Comparison of ENCODE assay signal across 8 mouse cellular contexts in the genomic region with DNA sequence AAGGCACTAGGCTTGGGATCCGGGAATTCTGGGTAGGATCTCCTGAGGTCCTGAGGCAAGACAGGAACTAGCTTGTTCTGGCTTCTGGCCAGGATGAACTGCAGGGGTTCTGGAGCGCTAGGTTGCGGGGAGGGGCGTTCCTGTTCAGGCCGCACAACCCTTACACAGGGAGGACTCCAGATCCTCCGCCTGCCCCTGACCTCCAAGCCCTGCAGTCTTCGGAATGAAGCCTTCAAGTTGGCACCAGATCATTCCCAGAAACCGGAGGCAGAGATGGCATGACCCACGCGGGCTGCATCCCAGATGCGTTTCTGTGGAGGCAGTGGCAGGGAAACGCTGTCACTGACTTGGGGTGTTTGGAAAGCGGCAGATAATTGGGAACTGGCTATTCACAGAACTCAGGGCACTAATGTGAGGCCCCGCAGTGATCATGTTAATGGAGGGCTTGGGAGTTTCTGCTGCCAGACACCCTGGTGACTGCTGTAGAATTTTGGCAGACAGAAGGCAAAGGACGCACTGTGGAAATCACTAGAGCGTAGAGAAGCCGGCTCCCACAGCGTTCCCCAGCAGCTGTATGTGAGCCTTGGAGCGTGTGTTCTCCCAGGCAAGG.
A peak's percentile ranks its signal among the peaks of the same experiment; 100 is the strongest.
DNase-seq lines count a peak whose midpoint lies in the region; ATAC-seq and TF ChIP-seq lines count a peak whose summit lies in the region.

No protein-coding gene starts in this region.

- H3K9ac ChIP-seq in forebrain, embryonic 16.5 days (replicated peaks; ENCODE audit: low read depth, low read length) = peak overlapping the region; percentile 51

- peaks cover 11% of the 10 kb centered on the region; the same call in 1 of the 2 replicates for H3K4me1 ChIP-seq in cerebellum, adult 2 months (ENCODE audit: control insufficient read depth, insufficient read depth, low read length)
- H3K4me1 ChIP-seq in forebrain, embryonic 16.5 days (replicated peaks; ENCODE audit: control insufficient read depth, insufficient read depth, low read length) = peaks cover 17% of the 10 kb centered on the region

- H3K27me3 ChIP-seq in cerebellum, adult 2 months (ENCODE audit: control insufficient read depth, insufficient read depth, low read length) = no peaks in the 10 kb centered on the region
- H3K27me3 ChIP-seq in forebrain, embryonic 16.5 days (replicated peaks; ENCODE audit: control insufficient read depth, insufficient read depth, low read length) = no peaks in the 10 kb centered on the region

- 2% methylated on average over 19 of the region's 19 CpGs for WGBS in cerebellum, adult 2 months
- 1% methylated on average over 19 of the region's 19 CpGs for WGBS in forebrain, embryonic 16.5 days

- no peak for TF ChIP-seq POLR2A in cerebellum, adult 2 months (IDR thresholded peaks at IDR 0.05; ENCODE audit: borderline replicate concordance, insufficient read depth, low read length)

- H3K27ac ChIP-seq in cerebellum, adult 2 months (ENCODE audit: insufficient read depth, low read length) = 0 out of 2 replicates have a peak overlapping the region, but pooled peaks have one; percentile 2
- H3K27ac ChIP-seq in forebrain, embryonic 16.5 days (ENCODE audit: low read length) = peak overlapping the region; percentile 41; the same call in 1 of the 2 replicates

- no peaks in the 10 kb centered on the region for H3K36me3 ChIP-seq in forebrain, embryonic 16.5 days (ENCODE audit: control insufficient read depth, insufficient read depth)

- TF ChIP-seq CTCF in cerebellum, adult 2 months (IDR thresholded peaks at IDR 0.05; ENCODE audit: borderline replicate concordance, insufficient read depth, low read depth, low read length) = no peak

- peak overlapping the region; percentile 63 for H3K4me2 ChIP-seq in forebrain, embryonic 16.5 days (ENCODE audit: low read length)

- DNase-seq in left cerebral cortex, adult 18-20 months (ENCODE audit: low spot score in 2 of 2) = peak; percentile 13 to 17
- no peak for DNase-seq in left cerebral cortex, adult 11 months (ENCODE audit: low spot score)
- peak; percentile 66 to 67 for DNase-seq in cerebellum, adult 2 months
- DNase-seq in left cerebral cortex, postnatal 4 days = peak; percentile 84
- peak; percentile 61 for DNase-seq in retina, embryonic 14.5 days (ENCODE audit: low spot score)
- no peak for DNase-seq in thymus, postnatal 36 days

- intact Hi-C loops in left cerebral cortex, postnatal 4 days (cut with DNase I) = no loop called here

- H3K4me3 ChIP-seq in cerebellum, adult 2 months (replicated peaks; ENCODE audit: insufficient read depth, low read depth, low read length) = peak overlapping the region; percentile 64
- H3K4me3 ChIP-seq in forebrain, embryonic 16.5 days (replicated peaks; ENCODE audit: low read length) = peak overlapping the region; percentile 35

- ATAC-seq in forebrain, embryonic 16.5 days = peak; percentile 74
- no peak for ATAC-seq in activated CD4-positive, CD25-positive, alpha-beta regulatory T cell, adult 4 months

- H3K9me3 ChIP-seq in forebrain, embryonic 16.5 days (ENCODE audit: control insufficient read depth, low read length) = no peaks in the 10 kb centered on the region

Comparison
In these comparisons a context has a peak if more than half of its experiments do, and no peak if none do; other contexts are left out.
1. DNase-seq: peak in left cerebral cortex, adult 18-20 months (2 of 2), cerebellum, adult 2 months (2 of 2), left cerebral cortex, postnatal 4 days (single experiment) and retina, embryonic 14.5 days (single experiment); none in left cerebral cortex, adult 11 months (single experiment) and thymus, postnatal 36 days (0 of 2).